ENCODE assay signal across 22 mouse cellular contexts in the genomic region with DNA sequence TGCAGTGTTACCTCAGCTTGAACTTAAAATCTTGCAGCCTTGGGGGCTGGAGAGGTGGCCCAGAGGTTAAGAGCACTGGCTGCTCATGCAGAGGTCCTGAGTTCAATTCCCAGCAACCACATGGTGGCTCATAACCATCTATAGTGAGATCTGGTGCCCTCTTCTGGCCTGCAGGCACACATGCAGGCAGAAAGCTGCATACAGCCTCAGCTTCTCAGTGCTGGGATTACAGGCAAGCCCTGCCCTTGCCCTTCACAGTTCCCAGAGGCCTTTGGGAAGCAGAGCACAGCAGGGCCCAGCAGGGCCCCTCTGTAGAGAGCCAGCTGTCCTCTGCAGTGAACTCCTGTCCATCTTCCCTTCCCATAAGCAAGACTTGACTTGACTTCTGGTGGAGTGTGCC. TPM values are rescaled to one million over a fixed set of nuclear protein-coding genes. Genes with fewer than 3 reads are reported as not detected.
DNase-seq lines count a peak whose midpoint lies in the region; ATAC-seq and TF ChIP-seq lines count a peak whose summit lies in the region.
"Had no signal": no experiment of that assay in that cellular context is flagged by ENCODE, and none has a peak within 500 bp of the region (broad histone marks: within the 10 kb centered on the region; RNA-seq: fewer than 3 reads in every experiment).

No protein-coding gene starts in this region.

- ATAC-seq in intestine, postnatal 0 days = no peak
- no peak for ATAC-seq in intestine, embryonic 16.5 days
- no peak for ATAC-seq in lung, postnatal 0 days
- no peak for ATAC-seq in granulocyte monocyte progenitor cell, adult 5-6 weeks (replicated peaks; ENCODE audit: poor library complexity, severe bottlenecking)
- no peak for ATAC-seq in megakaryocyte, adult 5-6 weeks (ENCODE audit: poor library complexity, severe bottlenecking)
- ATAC-seq: midbrain, embryonic 13.5 days had no signal

- H3K9me3 ChIP-seq in intestine, postnatal 0 days (ENCODE audit: control insufficient read depth) = no peaks in the 10 kb centered on the region
- no peaks in the 10 kb centered on the region for H3K9me3 ChIP-seq in intestine, embryonic 16.5 days (ENCODE audit: control insufficient read depth, low read length)
- H3K9me3 ChIP-seq in lung, postnatal 0 days (ENCODE audit: low read length) = no peaks in the 10 kb centered on the region
- H3K9me3 ChIP-seq: embryonic facial prominence, embryonic 15.5 days; limb, embryonic 13.5 days; midbrain, embryonic 13.5 days; neural tube, embryonic 15.5 days had no signal

- no peaks in the 10 kb centered on the region for H3K27me3 ChIP-seq in intestine, postnatal 0 days (replicated peaks; ENCODE audit: control insufficient read depth, insufficient read depth, low read length)
- no peaks in the 10 kb centered on the region for H3K27me3 ChIP-seq in intestine, embryonic 16.5 days (replicated peaks; ENCODE audit: control insufficient read depth, insufficient read depth, low read length)
- no peaks in the 10 kb centered on the region for H3K27me3 ChIP-seq in lung, postnatal 0 days (replicated peaks; ENCODE audit: insufficient read depth, low read length)
- H3K27me3 ChIP-seq: embryonic facial prominence, embryonic 15.5 days; limb, embryonic 13.5 days; midbrain, embryonic 13.5 days; neural tube, embryonic 15.5 days had no signal

- H3K36me3 ChIP-seq in intestine, postnatal 0 days (ENCODE audit: control insufficient read depth, insufficient read depth) = 0 out of 2 replicates have a peak, but pooled peaks cover 6% of the 10 kb centered on the region
- H3K36me3 ChIP-seq in intestine, embryonic 16.5 days (ENCODE audit: control insufficient read depth, insufficient read depth, low read length) = 0 out of 2 replicates have a peak, but pooled peaks cover 2% of the 10 kb centered on the region
- 0 out of 2 replicates have a peak, but pooled peaks cover 7% of the 10 kb centered on the region for H3K36me3 ChIP-seq in lung, postnatal 0 days (ENCODE audit: insufficient read depth, low read length)
- H3K36me3 ChIP-seq: embryonic facial prominence, embryonic 15.5 days; midbrain, embryonic 13.5 days; neural tube, embryonic 15.5 days had no signal

- no peak overlapping the region for H3K27ac ChIP-seq in intestine, postnatal 0 days (ENCODE audit: low read depth, low read length)
- H3K27ac ChIP-seq in intestine, embryonic 16.5 days (ENCODE audit: low read length) = no peak overlapping the region
- H3K27ac ChIP-seq in lung, postnatal 0 days (ENCODE audit: low read length) = 0 out of 2 replicates have a peak overlapping the region, but pooled peaks have one; percentile 9
- H3K27ac ChIP-seq: embryonic facial prominence, embryonic 15.5 days; limb, embryonic 13.5 days; midbrain, embryonic 13.5 days; neural tube, embryonic 15.5 days had no signal

- no peaks in the 10 kb centered on the region for H3K4me1 ChIP-seq in intestine, postnatal 0 days (replicated peaks; ENCODE audit: control insufficient read depth, insufficient read depth, low read length)
- no peaks in the 10 kb centered on the region for H3K4me1 ChIP-seq in intestine, embryonic 16.5 days (ENCODE audit: control insufficient read depth, insufficient read depth, low read length)
- H3K4me1 ChIP-seq in lung, postnatal 0 days (ENCODE audit: insufficient read depth, low read depth, low read length) = no peaks in the 10 kb centered on the region; the same call in 1 of the 2 replicates
- H3K4me1 ChIP-seq: embryonic facial prominence, embryonic 15.5 days; limb, embryonic 13.5 days; midbrain, embryonic 13.5 days; neural tube, embryonic 15.5 days had no signal

- TF ChIP-seq CTCF in intestine, postnatal 0 days (IDR thresholded peaks at IDR 0.05; ENCODE audit: low read depth) = peak; percentile 30; the same call in 1 of the 2 replicates
- peak; percentile 36 for TF ChIP-seq CTCF in lung, postnatal 0 days (IDR thresholded peaks at IDR 0.05)

- TF ChIP-seq EP300 in lung, postnatal 0 days (IDR thresholded peaks at IDR 0.05) = no peak

- no peak overlapping the region for H3K9ac ChIP-seq in intestine, postnatal 0 days (ENCODE audit: low read depth, low read length)
- H3K9ac ChIP-seq in intestine, embryonic 16.5 days (ENCODE audit: low read depth, low read length) = no peak overlapping the region
- H3K9ac ChIP-seq in lung, postnatal 0 days (replicated peaks; ENCODE audit: low read depth) = no peak overlapping the region
- H3K9ac ChIP-seq: embryonic facial prominence, embryonic 15.5 days; limb, embryonic 13.5 days; midbrain, embryonic 13.5 days; neural tube, embryonic 15.5 days had no signal

- no peak overlapping the region for H3K4me2 ChIP-seq in intestine, postnatal 0 days (replicated peaks; ENCODE audit: low read depth)
- no peak overlapping the region for H3K4me2 ChIP-seq in intestine, embryonic 16.5 days (ENCODE audit: low read depth, low read length)
- no peak overlapping the region for H3K4me2 ChIP-seq in lung, postnatal 0 days (replicated peaks; ENCODE audit: low read depth, low read length)
- H3K4me2 ChIP-seq: embryonic facial prominence, embryonic 15.5 days; limb, embryonic 13.5 days; midbrain, embryonic 13.5 days; neural tube, embryonic 15.5 days had no signal

- no peak for DNase-seq in lung, postnatal 0 days (ENCODE audit: low spot score)
- no peak for DNase-seq in lung, postnatal 36 days
- DNase-seq in ES-CJ7 (ENCODE audit: low read depth, low spot score) (peak; percentile 72), ZHBTc4 (ENCODE audit: low read depth, low spot score) (peak; percentile 77)
- DNase-seq: adrenal gland, postnatal 10 days; cerebellum, postnatal 36 days; heart, adult 18-20 months; kidney, adult 8-10 months; kidney, postnatal 25 days; layer of hippocampus, adult 9-11 months; thymus, adult 2 months had no signal

- no peak overlapping the region for H3K4me3 ChIP-seq in intestine, postnatal 0 days (ENCODE audit: low read depth, low read length)
- H3K4me3 ChIP-seq in intestine, embryonic 16.5 days (ENCODE audit: low read length) = no peak overlapping the region
- H3K4me3 ChIP-seq in lung, postnatal 0 days (ENCODE audit: low read depth, low read length) = no peak overlapping the region
- H3K4me3 ChIP-seq: embryonic facial prominence, embryonic 15.5 days; limb, embryonic 13.5 days; midbrain, embryonic 13.5 days; myocyte; neural tube, embryonic 15.5 days had no signal

RNA-seq across cellular contexts. Expression of gene Hipk4, which starts 3.0 kb away (rescaled TPM):
- 0.10 and 0.24 TPM in 2 replicates for polyA plus RNA-seq in intestine, postnatal 0 days (2015; fragmentation: Nextera tagmentation; extraction: Ambion mirVana)
- polyA plus RNA-seq in intestine, embryonic 16.5 days (2015; fragmentation: Nextera tagmentation; extraction: Ambion mirVana) = 0.26 and 0.49 TPM in 2 replicates
- polyA plus RNA-seq in lung, postnatal 0 days (2015; fragmentation: Nextera tagmentation; extraction: Ambion mirVana) = 0.27 and 0.31 TPM in 2 replicates
- 1.4 TPM in 1 of 2 replicates, not detected in the other for total RNA-seq in granulocyte monocyte progenitor cell, adult 5-6 weeks (2014; fragmentation: Nextera tagmentation)
- 0.05 and 0.09 TPM in 2 replicates for total RNA-seq in granulocyte monocyte progenitor cell, adult 5-6 weeks (2017)
- not detected in 2 replicates for total RNA-seq in megakaryocyte, adult 5-6 weeks (2015)
- total RNA-seq in megakaryocyte, adult 5-6 weeks (2017) = not detected in 2 replicates
- total RNA-seq: gastrocnemius, adult 18-20 months; hematopoietic stem cell, adult 5-6 weeks had no signal

RNA-seq across cellular contexts. Expression of gene Prx, which starts 21.0 kb away (rescaled TPM):
- 1.3 and 1.4 TPM in 2 replicates for polyA plus RNA-seq in intestine, postnatal 0 days (2015; fragmentation: Nextera tagmentation; extraction: Ambion mirVana)
- polyA plus RNA-seq in intestine, embryonic 16.5 days (2015; fragmentation: Nextera tagmentation; extraction: Ambion mirVana) = 2.2 and 2.6 TPM in 2 replicates
- 73.2 and 75.2 TPM in 2 replicates for polyA plus RNA-seq in lung, postnatal 0 days (2015; fragmentation: Nextera tagmentation; extraction: Ambion mirVana)
- 0.13 and 1.4 TPM in 2 replicates for total RNA-seq in granulocyte monocyte progenitor cell, adult 5-6 weeks (2014; fragmentation: Nextera tagmentation)
- total RNA-seq in granulocyte monocyte progenitor cell, adult 5-6 weeks (2017) = 0.52 and 0.62 TPM in 2 replicates
- 0.05 and 0.16 TPM in 2 replicates for total RNA-seq in megakaryocyte, adult 5-6 weeks (2015)
- total RNA-seq in megakaryocyte, adult 5-6 weeks (2017) = 0.22 TPM in 1 of 2 replicates, not detected in the other

RNA-seq across cellular contexts. Expression of gene Pld3, which starts 32.9 kb away (rescaled TPM):
- polyA plus RNA-seq in intestine, postnatal 0 days (2015; fragmentation: Nextera tagmentation; extraction: Ambion mirVana) = 45.8 and 48.7 TPM in 2 replicates
- 65.6 and 73.0 TPM in 2 replicates for polyA plus RNA-seq in intestine, embryonic 16.5 days (2015; fragmentation: Nextera tagmentation; extraction: Ambion mirVana)
- polyA plus RNA-seq in lung, postnatal 0 days (2015; fragmentation: Nextera tagmentation; extraction: Ambion mirVana) = 92.4 and 94.5 TPM in 2 replicates
- total RNA-seq in granulocyte monocyte progenitor cell, adult 5-6 weeks (2014; fragmentation: Nextera tagmentation) = 3.8 and 10.6 TPM in 2 replicates
- total RNA-seq in granulocyte monocyte progenitor cell, adult 5-6 weeks (2017) = 3.8 and 6.3 TPM in 2 replicates
- total RNA-seq in megakaryocyte, adult 5-6 weeks (2015) = 7.7 and 19.6 TPM in 2 replicates
- 6.6 and 8.0 TPM in 2 replicates for total RNA-seq in megakaryocyte, adult 5-6 weeks (2017)

RNA-seq across cellular contexts. Expression of gene 2310022A10Rik, which starts 32.9 kb away (rescaled TPM):
- polyA plus RNA-seq in intestine, postnatal 0 days (2015; fragmentation: Nextera tagmentation; extraction: Ambion mirVana) = 9.0 and 10.2 TPM in 2 replicates
- 21.5 and 21.8 TPM in 2 replicates for polyA plus RNA-seq in intestine, embryonic 16.5 days (2015; fragmentation: Nextera tagmentation; extraction: Ambion mirVana)
- polyA plus RNA-seq in lung, postnatal 0 days (2015; fragmentation: Nextera tagmentation; extraction: Ambion mirVana) = 10.5 and 12.3 TPM in 2 replicates
- total RNA-seq in granulocyte monocyte progenitor cell, adult 5-6 weeks (2014; fragmentation: Nextera tagmentation) = 16.9 and 18.4 TPM in 2 replicates
- 4.7 and 6.6 TPM in 2 replicates for total RNA-seq in granulocyte monocyte progenitor cell, adult 5-6 weeks (2017)
- total RNA-seq in megakaryocyte, adult 5-6 weeks (2015) = 9.4 and 9.9 TPM in 2 replicates
- 3.3 and 7.2 TPM in 2 replicates for total RNA-seq in megakaryocyte, adult 5-6 weeks (2017)

RNA-seq across cellular contexts. Expression of gene Sertad1, which starts 33.4 kb away (rescaled TPM):
- 42.7 and 43.1 TPM in 2 replicates for polyA plus RNA-seq in intestine, postnatal 0 days (2015; fragmentation: Nextera tagmentation; extraction: Ambion mirVana)
- 40.9 and 43.4 TPM in 2 replicates for polyA plus RNA-seq in intestine, embryonic 16.5 days (2015; fragmentation: Nextera tagmentation; extraction: Ambion mirVana)
- polyA plus RNA-seq in lung, postnatal 0 days (2015; fragmentation: Nextera tagmentation; extraction: Ambion mirVana) = 79.4 and 79.6 TPM in 2 replicates
- total RNA-seq in granulocyte monocyte progenitor cell, adult 5-6 weeks (2014; fragmentation: Nextera tagmentation) = 1.9 and 2.2 TPM in 2 replicates
- total RNA-seq in granulocyte monocyte progenitor cell, adult 5-6 weeks (2017) = 3.7 and 8.9 TPM in 2 replicates
- 17.4 and 18.9 TPM in 2 replicates for total RNA-seq in megakaryocyte, adult 5-6 weeks (2015)
- total RNA-seq in megakaryocyte, adult 5-6 weeks (2017) = 11.2 and 19.7 TPM in 2 replicates

Comparison
In these comparisons a context has a peak if more than half of its experiments do, and no peak if none do; other contexts are left out.
1. DNase-seq: peak in ES-CJ7 (single experiment) and ZHBTc4 (single experiment); none in lung, postnatal 0 days (single experiment) and lung, postnatal 36 days (single experiment).
2. RNA of gene Prx, which starts 21.0 kb away (polyA plus RNA-seq): 73.2 to 75.2 TPM in lung, postnatal 0 days; 2.2 to 2.6 TPM in intestine, embryonic 16.5 days and 1.3 to 1.4 TPM in intestine, postnatal 0 days; every median in the first group is over 10 times any median in the second.